Mouse (Mus musculus): ENCODE results near the gene Cks2. TPM values are rescaled to one million over a fixed set of nuclear protein-coding genes. Genes with fewer than 3 reads are reported as not detected.

The Cks2 gene
- polyA plus RNA-seq, 1 experiment from 2014 or later, result 84.0 TPM

GRCm38 (mm10) chr13:51638958-51639357, 6.1 kb upstream of the Cks2 start:
- no peak for DNase-seq (ENCODE audit: low read depth, low spot score)
- ChIA-PET POLR2A (no interaction called here), CTCF (no interaction called here)
- no peaks in the 10 kb centered on the region for H3K27me3 ChIP-seq
- no peak for ATAC-seq
- TF ChIP-seq CTCF (IDR thresholded peaks at IDR 0.05), result no peak
- in situ Hi-C loops (cut with MboI; ENCODE audit: low pct_unique_long_range_greater_than_20kb), result loop anchor here (25.0 kb wide), 1 partner anchor 848 kb away; no protein-coding TSS in a partner anchor

- no peaks in the 10 kb centered on the region for H3K27me3 ChIP-seq
- ChIA-PET CTCF (interaction anchor here (0.9 to 1.0 kb wide), 2 partner anchors 11 to 195 kb away, joined by 3 to 4 read pairs; no protein-coding TSS in a partner anchor), POLR2A (no interaction called here)
- ATAC-seq, result no peak
- no peak for TF ChIP-seq CTCF (IDR thresholded peaks at IDR 0.05)
- no peak for DNase-seq (ENCODE audit: low read depth, low spot score)
- in situ Hi-C loops (cut with MboI; ENCODE audit: low pct_unique_long_range_greater_than_20kb), result loop anchor here (25.0 kb wide), 1 partner anchor 846 kb away; no protein-coding TSS in a partner anchor
These were observed 3.6 kb upstream of the Cks2 start for GRCm38 (mm10) chr13:51641424-51641823.

- H3K27me3 ChIP-seq, result no peaks in the 10 kb centered on the region
- TF ChIP-seq CTCF (IDR thresholded peaks at IDR 0.05), result no peak
- no peak for ATAC-seq
- in situ Hi-C loops (cut with MboI; ENCODE audit: low pct_unique_long_range_greater_than_20kb), result loop anchor here (25.0 kb wide), 1 partner anchor 845 kb away; no protein-coding TSS in a partner anchor
- CTCF ChIA-PET, result no interaction called here
- POLR2A ChIA-PET, result no interaction called here
- no peak for DNase-seq (ENCODE audit: low read depth, low spot score)
These were observed 2.8 kb upstream of the Cks2 start for GRCm38 (mm10) chr13:51642171-51642778.

- ChIA-PET POLR2A (no interaction called here), CTCF (no interaction called here)
- ATAC-seq, result no peak
- in situ Hi-C loops (cut with MboI; ENCODE audit: low pct_unique_long_range_greater_than_20kb), result loop anchor here (25.0 kb wide), 1 partner anchor 843 kb away; no protein-coding TSS in a partner anchor
- DNase-seq (ENCODE audit: low read depth, low spot score), result no peak
- no peaks in the 10 kb centered on the region for H3K27me3 ChIP-seq
- no peak for TF ChIP-seq CTCF (IDR thresholded peaks at IDR 0.05)
These were observed 856 bp upstream of the Cks2 start for GRCm38 (mm10) chr13:51643924-51644828.

GRCm38 (mm10) chr13:51645872-51646271, 840 bp downstream of the Cks2 start:
- in situ Hi-C loops (cut with MboI; ENCODE audit: low pct_unique_long_range_greater_than_20kb), result loop anchor here (25.0 kb wide), 1 partner anchor 841 kb away; no protein-coding TSS in a partner anchor
- ChIA-PET CTCF (no interaction called here), POLR2A (no interaction called here)
- no peak for ATAC-seq
- DNase-seq (ENCODE audit: low read depth, low spot score), result no peak
- no peaks in the 10 kb centered on the region for H3K27me3 ChIP-seq
- TF ChIP-seq CTCF (IDR thresholded peaks at IDR 0.05), result no peak

- ChIA-PET POLR2A (no interaction called here), CTCF (no interaction called here)
- DNase-seq (ENCODE audit: low read depth, low spot score), result no peak
- ATAC-seq, result no peak
- in situ Hi-C loops (cut with MboI; ENCODE audit: low pct_unique_long_range_greater_than_20kb), result loop anchor here (25.0 kb wide), 1 partner anchor 841 kb away; no protein-coding TSS in a partner anchor
- no peak for TF ChIP-seq CTCF (IDR thresholded peaks at IDR 0.05)
- no peaks in the 10 kb centered on the region for H3K27me3 ChIP-seq
These were observed 1.5 kb downstream of the Cks2 start for GRCm38 (mm10) chr13:51646362-51647027.

GRCm38 (mm10) chr13:51647770-51648169, 2.7 kb downstream of the Cks2 start:
- no peak for DNase-seq (ENCODE audit: low read depth, low spot score)

GRCm38 (mm10) chr13:51648237-51648636, 3.2 kb downstream of the Cks2 start:
- no peak for TF ChIP-seq CTCF (IDR thresholded peaks at IDR 0.05)
- no peaks in the 10 kb centered on the region for H3K27me3 ChIP-seq
- ATAC-seq (no peak), DNase-seq (ENCODE audit: low read depth, low spot score) (no peak)
- ChIA-PET CTCF (no interaction called here), POLR2A (no interaction called here)
- in situ Hi-C loops (cut with MboI; ENCODE audit: low pct_unique_long_range_greater_than_20kb), result loop anchor here (25.0 kb wide), 1 partner anchor 839 kb away; no protein-coding TSS in a partner anchor

More at GRCm38 (mm10) chr13:51647770-51648169, 2.7 kb downstream of the Cks2 start:
- in situ Hi-C loops (cut with MboI; ENCODE audit: low pct_unique_long_range_greater_than_20kb), result loop anchor here (25.0 kb wide), 1 partner anchor 840 kb away; no protein-coding TSS in a partner anchor
- no peak for TF ChIP-seq CTCF (IDR thresholded peaks at IDR 0.05)
- ChIA-PET CTCF (no interaction called here), POLR2A (no interaction called here)
- H3K27me3 ChIP-seq, result no peaks in the 10 kb centered on the region
- ATAC-seq, result no peak

GRCm38 (mm10) chr13:51649740-51650139, 4.7 kb downstream of the Cks2 start:
- in situ Hi-C loops (cut with MboI; ENCODE audit: low pct_unique_long_range_greater_than_20kb), result loop anchor here (10.0 to 25.0 kb wide), 4 partner anchors 145 to 838 kb away; partner anchors contain the start of gene Sema4d
- CTCF ChIA-PET, result no interaction called here
- no peak for TF ChIP-seq CTCF (IDR thresholded peaks at IDR 0.05)
- no peaks in the 10 kb centered on the region for H3K27me3 ChIP-seq
- POLR2A ChIA-PET, result no interaction called here
- DNase-seq (ENCODE audit: low read depth, low spot score), result no peak
- no peak for ATAC-seq

- ChIA-PET CTCF (interaction anchor here (0.7 to 1.1 kb wide), 5 partner anchors 10 to 316 kb away, joined by 3 to 4 read pairs (median 3); no protein-coding TSS in a partner anchor), POLR2A (interaction anchor here (1.0 to 1.6 kb wide), 2 partner anchors 11 to 116 kb away, joined by 3 to 5 read pairs; no protein-coding TSS in a partner anchor)
- in situ Hi-C loops (cut with MboI; ENCODE audit: low pct_unique_long_range_greater_than_20kb), result loop anchor here (10.0 to 25.0 kb wide), 3 partner anchors 143 to 586 kb away; partner anchors contain the start of gene Sema4d
These were observed 6.5 kb downstream of the Cks2 start, which contains the start of gene Secisbp2 for GRCm38 (mm10) chr13:51651408-51652064. TSS of gene Secisbp2 (plus strand) at chr13:51651697.

More at GRCm38 (mm10) chr13:51651408-51652064, 6.5 kb downstream of the Cks2 start, which contains the start of gene Secisbp2:
- H3K27me3 ChIP-seq, result no peaks in the 10 kb centered on the region
- TF ChIP-seq CTCF (IDR thresholded peaks at IDR 0.05), result no peak
- ATAC-seq (peak; percentile 90), DNase-seq (ENCODE audit: low read depth, low spot score) (no peak)
